Mouse (Mus musculus) c-Kit-negative CD71-positive TER-119-positive erythroid progenitor cells, embryonic 14.5 days (primary cell): Measurements from ENCODE around the gene Gm26938.

Experiments used
- DNase-seq: peaks from one replicate; pipeline ENCODE4 v3.0.0-alpha.2; 2013; ENCODE audit warnings: low read depth, low spot score

Gene Gm26938

GRCm38 (mm10) chr5:139816445-139816844 lies 9.8 kb downstream of the Gm26938 start:
- DNase-seq, result no peak

GRCm38 (mm10) chr5:139815964-139816363 lies 10.2 kb downstream of the Gm26938 start:
- no peak for DNase-seq

- DNase-seq, result no peak
These were observed 12.2 kb downstream of the Gm26938 start for GRCm38 (mm10) chr5:139813963-139814381.

GRCm38 (mm10) chr5:139813126-139813490 lies 13.1 kb downstream of the Gm26938 start:
- DNase-seq, result no peak

- DNase-seq, result no peak
These were observed 13.6 kb downstream of the Gm26938 start for GRCm38 (mm10) chr5:139812398-139813125.

- DNase-seq, result no peak
These were observed 14.4 kb downstream of the Gm26938 start for GRCm38 (mm10) chr5:139811677-139812397.

GRCm38 (mm10) chr5:139809397-139809796 lies 16.8 kb downstream of the Gm26938 start:
- DNase-seq, result no peak

- DNase-seq, result peak; percentile 66
These were observed 20.3 kb downstream of the Gm26938 start for GRCm38 (mm10) chr5:139805924-139806323.

GRCm38 (mm10) chr5:139804573-139805111 lies 21.6 kb downstream of the Gm26938 start:
- DNase-seq, result peak; percentile 57

GRCm38 (mm10) chr5:139804107-139804551 lies 22.1 kb downstream of the Gm26938 start:
- DNase-seq, result peak; percentile 79

GRCm38 (mm10) chr5:139803601-139804102 lies 22.6 kb downstream of the Gm26938 start:
- DNase-seq, result peak; percentile 72

- DNase-seq, result peak; percentile 65
These were observed 23.0 kb downstream of the Gm26938 start for GRCm38 (mm10) chr5:139803165-139803564.

GRCm38 (mm10) chr5:139801880-139802279 lies 24.3 kb downstream of the Gm26938 start:
- no peak for DNase-seq

- no peak for DNase-seq
These were observed 25.0 kb downstream of the Gm26938 start for GRCm38 (mm10) chr5:139801231-139801630.

GRCm38 (mm10) chr5:139799801-139800590 lies 26.2 kb downstream of the Gm26938 start:
- no peak for DNase-seq

- DNase-seq, result no peak
These were observed 27.2 kb downstream of the Gm26938 start for GRCm38 (mm10) chr5:139799041-139799440.

- no peak for DNase-seq
These were observed 27.9 kb downstream of the Gm26938 start for GRCm38 (mm10) chr5:139798168-139798900.

- no peak for DNase-seq
These were observed 28.6 kb downstream of the Gm26938 start for GRCm38 (mm10) chr5:139797473-139798167.

- DNase-seq, result no peak
These were observed 29.3 kb downstream of the Gm26938 start for GRCm38 (mm10) chr5:139796900-139797299.

- DNase-seq, result no peak
These were observed 30.1 kb downstream of the Gm26938 start for GRCm38 (mm10) chr5:139796001-139796620.
